Mouse (Mus musculus) macrophage (primary cell): ENCODE data around the gene Krt34. TPM values are rescaled to one million over a fixed set of nuclear protein-coding genes. Genes with fewer than 3 reads are reported as not detected.

Experiments
- H3K27ac ChIP-seq: fragments of 350-480 bp; formaldehyde crosslinking; 2 replicates; pipeline ENCODE4 v1.9.0; 2021
- H3K36me3 ChIP-seq: fragments of 350-480 bp; formaldehyde crosslinking; 2 replicates; pipeline ENCODE4 v1.9.0; 2021; ENCODE audit errors: inconsistent target
- H3K4me3 ChIP-seq: fragments of 350-480 bp; formaldehyde crosslinking; 2 replicates; pipeline ENCODE4 v1.9.0; 2021; ENCODE audit errors: inconsistent target
- H3K79me2 ChIP-seq: fragments of 350-480 bp; formaldehyde crosslinking; 2 replicates; pipeline ENCODE4 v1.9.0; 2021; ENCODE audit errors: inconsistent target
- WGBS: methylation state at CpG from one replicate; pipeline ENCODE4 v1.1.7; 2026; ENCODE audit warnings: inconsistent platforms; ENCODE audit not compliant: missing documents; 5-methylcytosine and 5-hydroxymethylcytosine counted together
- polyA plus RNA-seq: library from polyadenylated mRNA; stranded (reverse); fragments of 250-400 nt; gene quantifications from 3 replicates; pipeline ENCODE4 v1.2.4, GENCODE M21; 2018; ENCODE audit warnings: inconsistent platforms
- total RNA-seq, 78 experiments: library from RNA; depleted of rRNA; stranded (reverse); fragments of 250-400 nt; gene quantifications; 1 replicate in 9 of 78; 2 replicates in 24 of 78; 3 replicates in 43 of 78; 4 replicates in 2 of 78; pipeline ENCODE4 v1.2.4; 2018; ENCODE audit warnings: inconsistent platforms in 56 of 78

The Krt34 gene
- not detected for total RNA-seq (2018; cell fraction: chromatin; rRNA removed)
- total RNA-seq (2018; cell fraction: cytosol; rRNA removed): not detected
- not detected for total RNA-seq (2018; cell fraction: nucleus; rRNA removed)
- polyA plus RNA-seq: not detected in 3 replicates

DNA sequence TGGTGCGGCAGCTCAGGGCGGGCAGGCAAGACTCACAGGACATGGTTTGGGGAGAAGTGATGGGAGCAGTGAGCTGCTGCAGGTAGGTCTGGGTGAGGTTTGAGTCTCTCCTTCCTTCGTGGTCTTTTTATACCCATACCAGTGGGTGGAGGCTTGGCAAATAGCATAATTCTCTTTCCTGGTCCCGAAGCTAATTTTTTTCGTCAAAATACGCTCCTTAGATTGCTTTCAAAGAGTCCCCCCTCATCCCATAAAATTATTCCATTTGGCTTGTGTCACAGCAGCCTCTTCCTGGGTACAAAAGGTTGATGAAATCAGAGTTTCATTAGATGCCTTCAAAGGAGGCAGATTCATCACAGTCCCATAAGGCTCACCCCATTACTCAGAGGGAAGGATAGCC, at the start of gene Krt34:
Krt34 (minus strand) TSS at position 101 of the 400 bp plus-strand sequence.
- WGBS: 85% methylated on average over 4 of the region's 6 CpGs
- H3K36me3 ChIP-seq: no peaks in the 10 kb centered on the region
- no peaks in the 10 kb centered on the region for H3K79me2 ChIP-seq
- H3K4me3 ChIP-seq: no peak within 1 kb of the TSS
- no peak within 1 kb of the TSS for H3K27ac ChIP-seq

DNA sequence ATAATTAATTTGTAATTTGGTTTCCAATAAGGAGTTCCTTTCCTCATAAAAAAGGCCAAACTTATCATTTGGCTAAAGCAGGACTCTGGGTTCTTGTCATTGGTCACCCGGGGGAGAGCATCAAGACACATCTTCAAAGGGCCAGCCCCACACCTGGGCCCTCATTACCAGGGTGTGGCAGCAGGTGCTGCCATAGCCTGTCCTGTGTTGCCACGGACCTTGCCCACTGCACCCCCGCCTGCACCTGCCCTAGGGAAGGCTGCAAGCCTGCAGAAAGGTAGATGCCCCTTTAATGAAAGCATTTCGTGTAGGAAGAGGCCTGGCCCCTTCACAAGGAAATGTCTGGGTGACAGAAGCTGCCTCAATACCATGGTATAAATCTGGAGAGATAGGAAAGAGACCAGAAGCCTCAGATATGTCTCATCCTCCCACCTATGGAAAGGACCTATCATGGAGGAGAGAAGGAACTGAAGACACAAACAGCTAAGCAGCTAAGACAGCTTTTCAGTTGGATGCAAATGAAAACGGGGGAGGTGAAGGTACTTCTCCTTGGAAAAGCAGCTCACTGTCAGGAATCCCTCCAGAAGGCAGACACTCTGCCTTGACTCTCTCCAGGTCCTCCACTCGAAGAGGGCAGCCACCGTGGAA, 47.1 kb upstream of the Krt34 start:
- H3K4me3 ChIP-seq: no peak overlapping the region
- H3K79me2 ChIP-seq: no peaks in the 10 kb centered on the region
- 68% methylated on average over 7 of the region's 7 CpGs for WGBS
- no peaks in the 10 kb centered on the region for H3K36me3 ChIP-seq
- no peak overlapping the region for H3K27ac ChIP-seq

DNA sequence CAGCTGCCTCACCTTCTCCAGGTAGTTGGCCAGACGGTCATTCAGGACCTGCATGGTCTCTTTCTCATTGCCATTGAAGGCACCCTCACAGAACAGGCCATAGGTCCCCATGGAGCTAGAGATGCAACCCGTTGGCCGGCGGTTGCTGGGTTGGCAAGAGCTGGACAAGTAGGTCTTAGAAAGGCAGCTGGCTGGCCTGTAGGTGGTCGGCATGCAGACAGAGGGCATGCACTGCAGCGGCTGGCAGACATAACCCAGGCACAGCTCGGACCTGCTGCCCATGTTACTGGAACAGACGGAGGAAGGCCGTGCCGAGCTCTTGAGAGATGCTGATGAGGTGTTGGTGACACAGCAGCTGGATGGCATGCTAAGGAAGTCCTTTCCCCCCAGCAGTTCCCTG, 46.5 kb upstream of the Krt34 start, which contains the start of gene Krt32:
Krt32 (minus strand) TSS at position 366 of the 400 bp plus-strand sequence.
- Histone ChIP-seq H3K36me3 (no peaks in the 10 kb centered on the region), H3K27ac (no peak within 1 kb of the TSS), H3K4me3 (no peak within 1 kb of the TSS), H3K79me2 (no peaks in the 10 kb centered on the region)
- 98% methylated on average over 8 of the region's 10 CpGs for WGBS

DNA sequence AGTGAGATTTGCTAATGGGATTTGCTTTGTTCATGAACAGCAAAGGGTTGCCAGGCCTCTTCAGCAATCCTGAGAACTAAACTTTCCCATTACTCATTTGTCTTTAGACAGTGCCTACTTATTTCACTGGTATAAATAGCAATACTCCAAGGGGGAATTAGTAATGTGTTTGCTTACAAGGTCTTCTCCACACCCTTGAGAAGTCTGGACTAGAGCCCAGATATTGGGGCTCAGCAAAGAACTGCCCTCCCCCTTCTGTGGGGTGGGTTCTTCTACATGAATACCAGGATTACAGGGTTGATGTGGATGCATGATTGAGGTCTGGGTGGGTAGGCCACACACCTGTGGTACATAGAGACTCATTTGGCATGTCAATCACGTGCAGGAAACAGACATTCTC, 32.5 kb upstream of the Krt34 start:
- no peaks in the 10 kb centered on the region for H3K36me3 ChIP-seq
- no peaks in the 10 kb centered on the region for H3K79me2 ChIP-seq
- no peak overlapping the region for H3K4me3 ChIP-seq
- WGBS: 40% methylated on average over 1 of the region's 1 CpGs
- H3K27ac ChIP-seq: no peak overlapping the region

DNA sequence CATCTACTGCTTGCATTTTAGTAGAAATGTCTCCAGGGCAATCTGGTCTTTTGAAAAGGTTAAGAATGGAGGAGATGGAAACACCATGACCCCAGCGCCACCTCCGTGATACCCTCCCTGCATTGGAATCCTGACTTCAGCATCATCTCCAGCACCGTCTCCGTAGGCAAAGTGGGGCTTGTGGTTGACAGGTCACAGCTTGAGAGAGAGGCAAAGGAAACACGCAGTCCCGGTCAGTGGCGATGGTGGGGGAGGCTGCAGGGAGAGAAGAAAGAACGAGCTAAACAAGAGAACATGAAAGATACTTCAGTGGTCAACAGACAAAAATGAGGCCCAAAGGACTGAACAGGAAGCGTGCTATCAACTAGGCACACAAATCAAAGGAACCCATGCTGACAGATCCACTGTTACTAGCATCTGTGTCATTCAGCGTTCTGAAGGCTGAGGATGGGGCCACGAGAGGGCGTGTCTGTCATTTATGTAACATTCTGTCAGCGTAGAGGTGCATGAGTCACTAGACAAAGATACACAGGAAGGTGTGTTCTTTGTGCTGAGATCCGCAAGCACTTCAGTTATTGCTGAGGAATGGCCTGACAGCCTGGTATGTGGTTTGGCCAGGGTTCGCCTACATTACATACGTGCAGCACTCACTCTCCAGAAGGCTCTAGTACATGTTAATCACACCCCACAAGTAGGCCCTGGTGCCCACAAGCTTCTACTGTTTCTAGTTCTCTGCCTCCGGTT, 26.1 kb upstream of the Krt34 start:
- Histone ChIP-seq H3K36me3 (no peaks in the 10 kb centered on the region), H3K27ac (no peak overlapping the region), H3K79me2 (no peaks in the 10 kb centered on the region), H3K4me3 (no peak overlapping the region)
- WGBS: 84% methylated on average over 17 of the region's 17 CpGs

DNA sequence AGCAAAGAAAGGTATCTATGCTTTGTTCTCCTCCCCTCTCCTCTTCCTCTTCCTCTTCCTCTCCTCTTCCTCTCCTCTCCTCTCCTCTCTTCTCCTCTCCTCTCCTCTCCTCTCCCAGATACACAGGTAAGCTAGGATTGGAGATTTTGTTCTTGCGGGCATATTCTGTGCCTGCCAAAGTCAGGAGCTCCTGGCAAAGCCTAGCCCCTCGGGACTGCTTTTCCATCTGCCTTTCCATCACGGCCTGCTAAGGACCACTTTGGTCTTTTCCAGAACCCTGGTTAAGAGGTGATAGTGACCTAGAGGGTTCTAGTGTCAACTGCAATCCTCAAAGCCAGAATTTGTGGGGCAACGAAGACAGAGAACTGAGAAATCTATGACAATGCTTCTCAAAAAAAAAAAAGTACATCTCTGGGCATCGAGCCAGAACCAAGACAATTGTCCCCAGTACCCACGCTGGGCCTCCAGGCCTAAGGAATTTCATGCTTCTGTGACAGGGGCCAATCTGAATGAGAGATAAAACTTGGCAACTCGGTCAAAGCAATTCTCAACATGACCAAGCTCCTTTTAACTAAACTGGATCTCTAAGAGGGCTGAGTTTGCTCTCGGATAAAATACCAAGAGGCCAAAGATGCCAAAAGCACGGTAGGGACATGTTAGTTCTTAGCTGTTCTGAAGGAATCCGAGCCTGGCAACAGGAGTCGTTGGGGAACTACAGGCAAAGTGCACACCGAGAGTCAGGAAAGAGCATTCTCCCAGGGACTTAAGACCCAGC, 25.1 kb upstream of the Krt34 start:
- H3K4me3 ChIP-seq: no peak overlapping the region
- WGBS: 91% methylated on average over 12 of the region's 12 CpGs
- no peaks in the 10 kb centered on the region for H3K79me2 ChIP-seq
- no peak overlapping the region for H3K27ac ChIP-seq
- no peaks in the 10 kb centered on the region for H3K36me3 ChIP-seq

DNA sequence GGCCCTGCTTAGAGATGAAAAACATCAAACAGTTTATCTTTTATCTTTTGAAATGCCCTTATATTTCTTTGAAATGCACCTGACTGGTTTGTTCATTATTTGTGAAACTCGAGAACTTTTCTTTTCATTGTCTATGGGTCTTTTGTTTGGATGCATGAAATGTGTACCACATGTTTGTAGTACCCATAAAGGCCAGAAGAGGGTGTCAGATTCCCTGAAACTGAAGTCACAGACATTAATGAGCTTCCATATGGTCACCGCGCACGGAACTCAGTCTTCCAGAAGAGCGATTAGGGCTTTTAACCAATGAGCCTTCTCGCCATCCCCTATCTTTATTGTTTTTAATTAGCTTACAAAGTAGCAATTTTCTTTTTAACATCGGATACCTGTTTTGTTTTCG, 17.5 kb upstream of the Krt34 start:
- Histone ChIP-seq H3K27ac (no peak overlapping the region), H3K79me2 (no peaks in the 10 kb centered on the region), H3K4me3 (no peak overlapping the region), H3K36me3 (no peaks in the 10 kb centered on the region)
- 85% methylated on average over 7 of the region's 8 CpGs for whole genome bisulfite sequencing

DNA sequence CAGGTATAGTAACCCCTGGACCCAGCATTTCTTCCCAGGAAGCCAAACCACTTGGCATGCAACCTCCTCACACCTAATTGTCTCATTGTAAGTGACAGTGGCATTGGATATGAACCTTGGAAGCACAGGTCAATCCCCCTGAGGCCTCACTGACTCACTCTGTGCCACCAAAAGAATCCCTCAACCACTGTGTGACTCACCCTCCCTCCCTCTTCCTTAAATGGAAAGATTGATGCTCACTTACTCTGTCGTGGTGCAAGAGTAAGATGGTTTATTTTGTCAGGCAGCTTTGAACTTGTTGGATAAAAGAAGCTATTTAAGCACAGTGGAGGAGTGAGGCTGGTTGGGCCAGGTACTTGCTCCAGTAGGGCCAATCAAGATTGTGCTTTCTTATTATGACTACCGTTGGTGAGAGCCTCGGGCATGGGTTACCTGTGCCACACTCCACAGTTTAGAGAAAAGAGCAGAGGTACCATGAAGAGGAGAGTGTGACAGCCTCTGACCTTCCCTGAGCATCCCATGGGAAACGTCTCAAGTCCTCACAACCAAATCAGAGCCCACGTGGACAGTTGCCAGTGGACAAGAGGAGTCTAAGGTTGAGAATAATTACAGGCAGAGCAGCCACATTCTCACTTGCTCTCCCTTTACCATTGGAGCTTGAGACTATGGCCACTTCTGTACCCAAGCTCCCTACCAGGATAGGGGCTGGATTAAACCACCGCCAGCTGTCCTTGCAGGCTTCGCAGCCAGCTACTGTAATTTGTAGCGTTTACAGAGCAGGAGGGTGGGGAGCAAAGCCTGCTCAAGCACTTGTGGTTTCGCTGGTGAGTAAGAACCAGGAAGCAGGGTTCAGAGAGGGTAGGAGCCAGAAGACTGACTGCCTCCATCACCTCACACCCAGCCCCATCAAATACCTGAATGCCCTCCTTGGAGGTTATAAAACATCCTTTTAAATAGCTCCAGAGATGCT, 14.6 kb upstream of the Krt34 start:
- no peak overlapping the region for H3K4me3 ChIP-seq
- no peaks in the 10 kb centered on the region for H3K36me3 ChIP-seq
- H3K27ac ChIP-seq: no peak overlapping the region
- WGBS: 53% methylated on average over 9 of the region's 9 CpGs
- no peaks in the 10 kb centered on the region for H3K79me2 ChIP-seq

DNA sequence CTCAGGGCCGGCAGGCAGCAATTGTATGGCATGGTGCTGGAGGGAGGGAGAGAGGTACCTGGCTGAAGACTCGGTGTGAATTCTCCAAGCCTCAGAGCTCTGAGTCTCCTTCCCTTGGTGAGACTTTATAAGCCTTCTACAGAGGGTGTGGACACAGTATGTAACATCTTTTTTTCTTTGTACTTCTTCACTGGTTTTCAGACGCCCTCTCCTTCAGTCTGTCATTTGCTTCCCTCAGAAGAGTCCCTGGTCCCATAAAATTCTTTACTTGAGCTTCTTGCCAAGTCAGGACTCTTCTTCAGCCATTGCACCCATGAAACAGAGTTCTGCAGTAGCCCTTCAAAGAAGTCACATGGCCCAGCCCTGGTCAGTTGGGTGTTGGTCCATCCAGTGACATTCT, 9.1 kb upstream of the Krt34 start, which contains the start of gene Krt31:
Krt31 (minus strand) TSS at position 101 of the 400 bp plus-strand sequence.
- Histone ChIP-seq H3K79me2 (no peaks in the 10 kb centered on the region), H3K4me3 (no peak within 1 kb of the TSS), H3K27ac (no peak within 1 kb of the TSS), H3K36me3 (no peaks in the 10 kb centered on the region)
- 75% methylated on average over 3 of the region's 3 CpGs for WGBS

DNA sequence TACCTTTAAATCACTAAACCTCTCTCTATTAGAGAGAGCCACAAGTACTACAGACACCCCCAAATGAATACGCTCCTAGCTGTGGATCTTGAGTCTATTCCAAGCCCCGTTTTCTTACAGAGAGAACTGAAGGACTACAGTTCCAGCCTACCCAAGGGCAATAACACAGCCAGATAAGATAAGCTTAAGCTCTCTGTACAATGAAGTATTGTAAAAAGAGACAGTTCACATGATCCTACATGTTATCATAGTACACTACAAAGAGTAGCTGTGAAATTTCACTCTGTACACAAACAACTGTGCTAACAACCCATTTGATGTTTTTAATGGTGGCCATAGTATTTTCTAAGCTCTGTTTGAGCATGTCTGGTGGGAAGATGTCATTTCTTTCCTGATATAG, 5.8 kb upstream of the Krt34 start:
- H3K4me3 ChIP-seq: no peak overlapping the region
- no peak overlapping the region for H3K27ac ChIP-seq
- 91% methylated on average over 2 of the region's 2 CpGs for WGBS

DNA sequence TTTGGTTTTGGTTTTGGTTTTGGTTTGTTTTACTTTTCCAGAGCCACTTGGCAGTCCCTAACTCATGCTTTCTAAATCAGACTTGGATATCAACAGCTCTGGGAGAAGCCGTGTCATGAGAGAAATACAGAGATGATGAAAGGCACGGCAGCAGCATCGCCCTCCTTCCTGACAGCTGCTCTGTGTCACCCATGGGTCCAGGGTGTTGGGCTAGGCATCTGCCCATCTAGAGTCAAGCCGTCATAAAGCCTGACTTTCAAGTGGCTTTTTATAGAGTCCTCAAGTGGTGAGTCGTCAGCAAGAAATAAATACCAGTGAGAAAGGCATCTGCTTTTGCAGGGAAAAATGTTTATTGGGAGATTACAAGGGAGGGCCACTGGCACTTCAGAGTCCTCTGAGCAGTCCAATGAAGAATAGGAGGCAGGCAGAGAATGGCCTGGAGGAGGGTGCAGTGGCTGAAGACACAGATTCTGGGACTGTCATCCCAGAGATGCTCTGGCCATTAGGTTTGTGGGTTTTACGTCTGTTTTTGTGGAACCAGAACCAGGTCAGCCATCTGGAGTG, 5.0 kb upstream of the Krt34 start:
- Histone ChIP-seq H3K36me3 (no peaks in the 10 kb centered on the region), H3K4me3 (no peak overlapping the region), H3K27ac (no peak overlapping the region), H3K79me2 (no peaks in the 10 kb centered on the region)
- WGBS: 74% methylated on average over 6 of the region's 6 CpGs

More for the DNA sequence above, 5.8 kb upstream of the Krt34 start:
- H3K36me3 ChIP-seq: no peaks in the 10 kb centered on the region
- H3K79me2 ChIP-seq: no peaks in the 10 kb centered on the region

DNA sequence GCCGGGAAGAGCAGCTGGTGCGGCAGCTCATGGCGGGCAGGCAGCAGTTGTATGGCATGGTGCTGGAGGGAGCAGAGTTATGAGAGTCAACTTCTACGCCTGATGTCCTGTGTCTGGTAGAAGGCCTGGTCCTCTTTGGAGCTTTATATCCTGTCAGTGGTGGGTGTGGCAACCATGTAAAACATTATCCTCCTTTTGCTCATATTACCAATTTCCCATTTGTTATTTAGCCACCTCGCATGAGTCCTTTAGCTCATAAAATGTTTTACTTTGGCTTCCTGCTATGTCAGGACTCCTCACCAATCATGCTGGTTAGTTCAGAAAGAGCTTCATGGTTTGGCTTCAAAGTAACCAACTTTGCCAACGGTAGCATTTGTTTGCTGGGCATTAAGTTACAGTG, 11.6 kb downstream of the Krt34 start, which contains the start of gene Krt33b:
Krt33b (minus strand) TSS at position 101 of the 400 bp plus-strand sequence.
- WGBS: 89% methylated on average over 6 of the region's 6 CpGs
- Histone ChIP-seq H3K27ac (no peak within 1 kb of the TSS), H3K4me3 (no peak within 1 kb of the TSS), H3K36me3 (no peaks in the 10 kb centered on the region), H3K79me2 (no peaks in the 10 kb centered on the region)

DNA sequence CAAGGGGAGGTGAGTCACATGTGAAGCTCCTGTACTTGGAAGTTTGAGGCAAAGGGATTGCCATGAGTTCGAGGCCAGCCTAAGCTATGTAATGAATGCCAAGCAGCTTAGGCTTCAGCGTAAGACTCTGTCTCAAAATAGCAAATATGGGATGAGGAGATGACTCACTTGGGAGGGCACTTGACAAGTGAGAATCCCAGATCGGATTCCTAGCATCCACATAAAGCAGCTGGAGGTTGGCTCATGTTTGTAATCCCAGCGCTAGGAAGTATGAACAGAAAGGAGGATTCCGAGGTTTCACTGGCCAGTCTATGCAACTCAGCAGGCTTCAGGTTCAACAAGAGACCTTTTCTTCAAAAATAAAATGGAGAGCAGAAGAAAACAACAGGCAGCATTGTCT, 19.9 kb downstream of the Krt34 start:
- 79% methylated on average over 5 of the region's 5 CpGs for WGBS
- Histone ChIP-seq H3K4me3 (no peak overlapping the region), H3K36me3 (no peaks in the 10 kb centered on the region), H3K79me2 (no peaks in the 10 kb centered on the region), H3K27ac (no peak overlapping the region)
